Mouse (Mus musculus) heart, adult 2 months (tissue): ENCODE results near the gene Fam184a. TPM values are rescaled to one million over a fixed set of nuclear protein-coding genes. Genes with fewer than 3 reads are reported as not detected.

Experiments
- DNase-seq, 2 experiments: peaks; one replicate each; pipeline ENCODE4 v3.0.0; 2021
- H3K27ac ChIP-seq: fragments of 200-600 bp; 2 replicates; pipeline ENCODE4 v1.8.1; 2022
- H3K27me3 ChIP-seq: fragments of 200-500 bp; 2 replicates; pipeline ENCODE4 v1.6.1; 2012; ENCODE audit warnings: mild to moderate bottlenecking, low read length, inconsistent platforms, mixed read lengths; ENCODE audit not compliant: control insufficient read depth, insufficient read depth
- H3K36me3 ChIP-seq: fragments of 200-500 bp; 2 replicates; pipeline ENCODE4 v1.6.1; 2012; ENCODE audit warnings: low read length, inconsistent platforms; ENCODE audit not compliant: control insufficient read depth, insufficient read depth
- H3K4me1 ChIP-seq: fragments of 200-500 bp; 2 replicates; pipeline ENCODE4 v1.6.1; 2011; ENCODE audit warnings: low read length; ENCODE audit not compliant: control insufficient read depth, insufficient read depth
- H3K4me3 ChIP-seq: fragments of 200-600 bp; 2 replicates; pipeline ENCODE4 v1.8.1; 2022
- H3K79me2 ChIP-seq: fragments of 200-500 bp; replicated peaks from 2 replicates; pipeline ENCODE4 v1.6.1; 2012; ENCODE audit warnings: mild to moderate bottlenecking, inconsistent platforms, low read length, moderate library complexity, mixed read lengths; ENCODE audit not compliant: control insufficient read depth, insufficient read depth
- H3K9ac ChIP-seq: fragments of 200-500 bp; 2 replicates; pipeline ENCODE4 v1.6.1; 2012; ENCODE audit warnings: low read depth, mild to moderate bottlenecking, control low read depth, inconsistent platforms, low read length, mixed read lengths
- CTCF ChIP-seq: fragments of 200-600 bp; IDR thresholded peaks from 2 replicates; pipeline ENCODE4 v1.8.1; 2022; ENCODE audit warnings: antibody characterized with exemption, mild to moderate bottlenecking, moderate library complexity
- EP300 ChIP-seq: fragments of 200-500 bp; IDR thresholded peaks from 2 replicates; pipeline ENCODE4 v1.6.1; 2011; ENCODE audit warnings: low read depth, low read length, control low read depth; ENCODE audit not compliant: insufficient read depth
- POLR2A ChIP-seq: fragments of 200-500 bp; IDR thresholded peaks from 2 replicates; pipeline ENCODE4 v1.6.1; 2011; ENCODE audit warnings: mild to moderate bottlenecking, low read depth, low read length, control low read depth; ENCODE audit not compliant: insufficient read depth
- WGBS: fragments of 180-500 bp; shearing (Covaris S2); methylation state at CpG from one replicate; pipeline ENCODE4 v1.1.7; 2018; 5-methylcytosine and 5-hydroxymethylcytosine counted together
- intact Hi-C: fragments of 180-260 bp; cut with DNase I; formaldehyde crosslinking; loops from one replicate; pipeline ENCODE4 v1.15.1; 2025
- polyA plus RNA-seq: library from polyadenylated mRNA; depleted of rRNA; stranded (reverse); fragments of >200 nt; gene quantifications from 2 replicates; pipeline ENCODE4 v1.2.3, GENCODE M21; 2012
- total RNA-seq, 2 experiments: library from RNA; stranded (reverse); gene quantifications; 2 replicates each; pipeline ENCODE4 v1.2.3; 2021

Gene Fam184a
- total and polyA plus RNA-seq, 3 experiments: 0.53 to 0.96 (median 0.73) TPM

- TF ChIP-seq EP300: no peak
- no peak for TF ChIP-seq CTCF
- TF ChIP-seq POLR2A: no peak
- DNase-seq: no peak
- no peak overlapping the region for H3K9ac ChIP-seq
- intact Hi-C loops: no loop called here
- no peak overlapping the region for H3K27ac ChIP-seq
- H3K27me3 ChIP-seq: no peaks in the 10 kb centered on the region
- H3K4me1 ChIP-seq: no peaks in the 10 kb centered on the region
- 75% methylated on average over 5 of the region's 5 CpGs for WGBS
- H3K4me3 ChIP-seq: no peak overlapping the region
- H3K36me3 ChIP-seq: no peaks in the 10 kb centered on the region
- H3K79me2 ChIP-seq: no peaks in the 10 kb centered on the region
Measured at GRCm38 (mm10) chr10:53742961-53743360, 8.0 kb downstream of the Fam184a start.

GRCm38 (mm10) chr10:53740014-53740413, 10.9 kb downstream of the Fam184a start:
- no peak overlapping the region for H3K4me3 ChIP-seq
- DNase-seq: no peak
- no peaks in the 10 kb centered on the region for H3K79me2 ChIP-seq
- H3K27me3 ChIP-seq: no peaks in the 10 kb centered on the region
- no peaks in the 10 kb centered on the region for H3K36me3 ChIP-seq
- intact Hi-C loops: no loop called here
- no peak overlapping the region for H3K27ac ChIP-seq
- no peaks in the 10 kb centered on the region for H3K4me1 ChIP-seq
- H3K9ac ChIP-seq: no peak overlapping the region
- no peak for TF ChIP-seq POLR2A
- no peak for TF ChIP-seq EP300
- TF ChIP-seq CTCF: no peak

- intact Hi-C loops: no loop called here
- 80% methylated on average over 8 of the region's 8 CpGs for WGBS
Measured at GRCm38 (mm10) chr10:53738842-53739241, 12.1 kb downstream of the Fam184a start.

GRCm38 (mm10) chr10:53735201-53735865, 15.6 kb downstream of the Fam184a start:
- intact Hi-C loops: no loop called here
- Histone ChIP-seq H3K4me3 (no peak overlapping the region), H3K9ac (no peak overlapping the region), H3K27ac (no peak overlapping the region), H3K4me1 (no peaks in the 10 kb centered on the region), H3K79me2 (no peaks in the 10 kb centered on the region), H3K36me3 (no peaks in the 10 kb centered on the region), H3K27me3 (no peaks in the 10 kb centered on the region)
- WGBS: 74% methylated on average over 7 of the region's 7 CpGs
- TF ChIP-seq EP300 (no peak), CTCF (no peak), POLR2A (no peak)
- DNase-seq: no peak

More at GRCm38 (mm10) chr10:53738842-53739241, 12.1 kb downstream of the Fam184a start:
- TF ChIP-seq EP300 (no peak), POLR2A (no peak), CTCF (no peak)
- DNase-seq: no peak
- Histone ChIP-seq H3K9ac (no peak overlapping the region), H3K4me3 (no peak overlapping the region), H3K27me3 (no peaks in the 10 kb centered on the region), H3K4me1 (no peaks in the 10 kb centered on the region), H3K36me3 (no peaks in the 10 kb centered on the region), H3K79me2 (no peaks in the 10 kb centered on the region), H3K27ac (no peak overlapping the region)

GRCm38 (mm10) chr10:53732324-53732723, 18.6 kb downstream of the Fam184a start:
- intact Hi-C loops: no loop called here
- no peak overlapping the region for H3K4me3 ChIP-seq
- TF ChIP-seq CTCF (no peak), EP300 (no peak), POLR2A (no peak)
- WGBS: 61% methylated on average over 7 of the region's 7 CpGs
- H3K79me2 ChIP-seq: no peaks in the 10 kb centered on the region
- no peak for DNase-seq
- H3K4me1 ChIP-seq: no peaks in the 10 kb centered on the region
- H3K36me3 ChIP-seq: no peaks in the 10 kb centered on the region
- H3K27ac ChIP-seq: no peak overlapping the region
- no peak overlapping the region for H3K9ac ChIP-seq
- H3K27me3 ChIP-seq: no peaks in the 10 kb centered on the region

- no peak for TF ChIP-seq CTCF
- Histone ChIP-seq H3K79me2 (no peaks in the 10 kb centered on the region), H3K4me1 (no peaks in the 10 kb centered on the region), H3K4me3 (no peak overlapping the region), H3K27ac (no peak overlapping the region), H3K36me3 (no peaks in the 10 kb centered on the region), H3K27me3 (no peaks in the 10 kb centered on the region), H3K9ac (no peak overlapping the region)
- 24% methylated on average over 1 of the region's 1 CpGs for WGBS
- no peak for DNase-seq
- intact Hi-C loops: no loop called here
Measured at GRCm38 (mm10) chr10:53728883-53729282, 22.0 kb downstream of the Fam184a start.
